Mouse (Mus musculus): ENCODE data around the gene Lrrc49. TPM values are rescaled to one million over a fixed set of nuclear protein-coding genes. Genes with fewer than 3 reads are reported as not detected.

The Lrrc49 gene
- total RNA-seq, 2 experiments from 2014 or later = 2.1 to 2.6 TPM

DNA sequence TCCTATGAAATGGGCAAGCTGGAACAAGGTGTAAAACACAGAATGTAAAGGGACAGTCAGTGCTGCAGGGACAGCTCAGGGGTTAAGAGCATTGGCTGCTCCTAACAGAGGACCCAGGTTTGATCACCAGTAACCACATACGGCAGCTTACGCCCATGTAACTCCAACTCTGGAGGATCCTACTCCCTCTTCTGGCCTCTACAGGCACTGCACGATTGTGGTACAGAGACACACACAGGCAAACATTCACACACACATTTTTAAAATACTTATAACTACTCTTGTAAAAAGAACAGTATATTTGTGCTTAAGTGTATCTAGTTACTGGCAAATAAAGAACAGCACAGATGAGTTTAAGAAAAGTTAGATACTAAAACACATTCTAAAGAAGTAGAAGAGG is 7.0 kb downstream of the Lrrc49 start:
- intact Hi-C loops (cut with DNase I) = loop anchor here (10.0 kb wide), 1 partner anchor 436 kb away; no protein-coding TSS in a partner anchor

DNA sequence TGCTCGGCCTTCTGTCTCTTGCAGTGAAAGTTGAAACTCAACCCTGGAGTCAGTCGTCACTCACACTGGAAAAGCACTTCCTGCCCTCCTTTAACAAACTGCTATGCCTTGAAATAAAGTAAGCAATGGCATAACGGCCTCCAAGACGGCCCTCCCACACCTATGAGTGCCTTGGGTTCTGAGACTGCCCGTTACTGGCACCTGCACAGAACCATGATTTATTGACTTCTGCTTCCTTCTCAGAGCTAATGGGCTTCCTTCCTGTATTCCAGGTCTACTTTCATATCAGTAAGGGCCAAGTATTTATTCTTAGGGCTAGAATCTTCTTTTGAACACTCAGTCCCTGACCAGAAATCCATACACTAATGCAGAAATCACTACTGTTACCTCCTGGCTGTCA is 9.0 kb downstream of the Lrrc49 start:
- DNase-seq = no peak
- intact Hi-C loops (cut with DNase I) = no loop called here

More for the DNA sequence above, 7.0 kb downstream of the Lrrc49 start:
- no peak for DNase-seq

DNA sequence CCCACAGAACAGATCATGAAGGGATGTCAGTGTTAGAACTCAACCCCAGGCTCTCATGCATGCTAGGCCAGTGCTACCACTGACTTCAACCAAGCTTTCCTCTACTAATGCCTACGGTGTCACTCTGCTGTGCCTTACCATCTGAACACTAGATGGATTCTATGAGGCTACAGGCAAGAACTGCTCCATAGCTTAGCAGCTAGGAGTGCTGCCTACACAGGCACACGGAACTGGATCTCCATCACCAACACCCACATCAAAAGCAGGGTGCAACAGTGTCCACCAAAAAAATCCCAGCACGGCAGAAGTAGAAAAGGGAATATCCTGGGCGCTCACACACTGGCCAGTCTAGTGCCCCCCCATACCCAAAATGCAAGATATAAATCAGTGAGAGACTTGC is 11.5 kb downstream of the Lrrc49 start:
- DNase-seq = no peak
- intact Hi-C loops (cut with DNase I) = no loop called here

GRCm38 (mm10) chr9:60674780-60675179 is 13.2 kb downstream of the Lrrc49 start:
- DNase-seq = no peak
- intact Hi-C loops (cut with DNase I) = no loop called here

DNA sequence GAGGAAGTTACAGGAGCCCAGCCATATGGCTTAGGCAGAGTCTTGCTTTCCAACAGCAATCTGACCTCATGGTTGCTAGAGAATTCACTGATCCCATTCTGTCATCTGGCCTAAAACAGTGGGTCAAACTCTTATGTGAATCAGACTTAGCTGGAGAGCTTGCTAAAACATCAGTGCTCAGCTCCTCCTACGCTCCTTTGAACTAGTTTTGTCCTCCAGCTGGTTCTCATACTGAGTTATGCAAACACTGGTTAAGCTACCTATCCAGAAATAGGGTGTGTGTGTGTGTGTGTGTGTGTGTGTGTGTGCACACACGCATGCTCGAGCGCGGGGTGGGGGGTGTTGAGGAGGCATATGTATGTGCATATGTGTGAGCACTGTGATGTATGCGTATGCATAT is 15.4 kb downstream of the Lrrc49 start:
- no peak for DNase-seq
- intact Hi-C loops (cut with DNase I) = no loop called here

DNA sequence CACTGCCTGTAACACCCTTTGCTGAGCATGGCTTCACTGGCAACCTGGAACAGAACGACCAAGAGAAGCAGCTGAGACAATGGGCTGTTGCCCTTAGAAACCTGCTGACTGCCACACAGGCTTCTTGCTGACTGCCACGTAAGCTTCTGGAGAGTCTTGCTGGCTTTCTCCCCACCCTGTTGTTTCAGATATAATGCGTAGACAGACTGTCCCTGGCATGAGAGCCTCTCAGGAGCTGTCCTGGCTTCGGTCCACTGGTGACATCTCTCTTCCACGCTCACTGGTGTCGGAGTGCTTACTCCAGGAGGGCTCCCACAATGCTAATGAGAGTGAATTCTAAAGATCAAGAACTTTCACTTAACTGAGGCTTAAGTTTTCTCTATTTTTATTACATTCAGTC is 19.1 kb downstream of the Lrrc49 start:
- DNase-seq = no peak
- intact Hi-C loops (cut with DNase I) = no loop called here

DNA sequence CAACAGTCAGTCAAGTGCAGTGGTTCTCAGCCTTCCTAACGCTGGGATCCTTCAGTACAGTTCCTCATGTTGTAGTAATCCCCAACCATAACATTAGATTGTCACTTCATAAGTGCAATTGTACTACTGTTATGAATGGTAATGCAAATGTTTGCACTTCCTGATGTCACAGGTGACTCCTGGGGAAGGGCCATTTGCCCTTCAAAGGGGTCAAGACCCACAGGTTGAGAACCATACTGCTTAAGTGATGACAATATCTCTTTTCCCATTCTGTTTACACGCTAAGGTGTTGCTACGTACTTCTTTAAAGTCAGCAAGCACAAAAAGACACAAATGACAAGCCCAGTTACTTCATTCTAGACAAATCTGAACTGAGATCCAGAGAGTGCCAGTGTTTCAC is 22.4 kb downstream of the Lrrc49 start:
- intact Hi-C loops (cut with DNase I) = no loop called here

DNA sequence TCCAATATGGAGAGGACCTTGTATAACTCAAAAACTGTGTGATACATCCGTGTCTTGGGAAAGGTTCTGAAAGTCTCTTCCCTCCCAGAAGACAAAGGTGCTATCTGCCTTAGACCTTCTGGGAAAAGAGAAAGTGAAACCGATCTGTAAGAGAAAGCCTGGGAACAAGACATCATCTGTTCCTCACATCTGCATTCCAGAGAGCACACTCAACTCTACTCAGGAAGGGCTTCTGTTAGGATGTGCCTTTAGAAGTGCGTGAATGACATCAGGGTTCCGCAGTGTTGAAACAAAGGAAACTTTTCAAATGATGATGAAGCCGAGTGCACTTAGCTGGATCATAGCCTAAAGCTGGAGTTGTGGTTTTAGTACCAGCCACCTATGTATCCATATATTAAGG is 23.1 kb downstream of the Lrrc49 start:
- no peak for DNase-seq
- intact Hi-C loops (cut with DNase I) = no loop called here

More for the DNA sequence above, 22.4 kb downstream of the Lrrc49 start:
- no peak for DNase-seq

DNA sequence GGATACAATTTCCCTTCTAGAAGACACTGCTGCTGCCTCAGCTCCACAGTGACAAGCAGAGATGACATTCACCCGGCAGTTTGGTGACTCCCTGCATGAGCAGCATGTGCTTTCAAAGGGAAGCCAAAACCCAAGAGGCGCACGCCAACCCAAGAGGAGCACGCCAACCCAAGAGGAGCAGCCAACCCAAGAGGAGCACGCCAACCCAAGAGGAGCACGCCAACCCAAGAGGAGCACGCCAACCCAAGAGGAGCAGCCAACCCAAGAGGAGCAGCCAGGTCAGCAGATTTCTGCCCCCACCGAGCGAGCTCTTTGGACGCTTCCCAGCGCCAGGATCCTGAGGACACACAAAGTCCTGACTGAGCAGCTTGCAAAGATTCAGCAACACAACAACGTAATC is 23.6 kb downstream of the Lrrc49 start:
- DNase-seq = peak; percentile 53 to 70
- intact Hi-C loops (cut with DNase I) = no loop called here

- intact Hi-C loops (cut with DNase I) = no loop called here
- DNase-seq = no peak
Measured at GRCm38 (mm10) chr9:60662936-60663335, 25.0 kb downstream of the Lrrc49 start.

DNA sequence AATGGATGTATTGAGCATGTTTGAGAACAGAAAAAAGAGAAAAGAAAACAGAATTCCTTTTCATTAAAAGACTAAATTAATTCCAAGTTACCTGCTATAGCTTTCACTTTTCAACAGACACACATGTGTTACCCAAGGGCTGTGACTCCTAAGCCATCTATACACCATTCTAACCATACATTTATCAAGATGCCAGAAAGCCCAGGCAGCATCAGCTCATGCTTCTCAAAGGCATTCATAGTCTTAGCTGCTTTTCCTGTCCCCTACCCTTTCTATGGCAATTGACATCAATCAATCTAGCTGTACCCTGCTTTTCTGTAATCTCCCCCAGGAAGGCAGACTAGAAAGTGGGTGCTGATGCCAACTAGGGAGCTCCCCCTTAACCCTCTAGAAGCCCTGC is 34.4 kb downstream of the Lrrc49 start:
- no peak for DNase-seq
- intact Hi-C loops (cut with DNase I) = no loop called here

- intact Hi-C loops (cut with DNase I) = no loop called here
- no peak for DNase-seq
Measured at GRCm38 (mm10) chr9:60653137-60653536, 34.8 kb downstream of the Lrrc49 start.

DNA sequence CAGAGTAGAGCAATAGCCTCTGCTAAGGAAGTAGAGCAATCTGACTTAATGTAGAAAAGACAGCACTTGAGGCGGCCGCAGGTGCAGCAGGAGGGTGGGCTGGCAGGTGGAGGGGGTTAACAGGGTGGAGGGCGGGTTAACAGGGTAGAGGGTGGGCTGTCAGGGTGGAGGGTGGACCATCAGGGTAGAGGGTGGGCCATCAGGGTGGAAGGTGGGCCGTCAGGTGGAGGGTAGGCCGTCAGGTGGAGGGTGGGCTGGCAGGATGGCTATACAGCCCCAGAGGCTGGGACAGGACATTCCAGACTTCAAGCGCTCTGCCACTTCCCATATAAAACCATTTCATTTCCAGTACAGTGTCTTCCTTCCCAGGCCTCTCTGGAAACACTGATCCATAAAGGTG is 37.7 kb downstream of the Lrrc49 start:
- intact Hi-C loops (cut with DNase I) = no loop called here

GRCm38 (mm10) chr9:60648981-60649975 is 38.7 kb downstream of the Lrrc49 start:
- peak in 1 of 2 experiments; percentile 21 for DNase-seq
- intact Hi-C loops (cut with DNase I) = no loop called here

More for the DNA sequence above, 37.7 kb downstream of the Lrrc49 start:
- DNase-seq = no peak

GRCm38 (mm10) chr9:60633601-60634000 is 54.4 kb downstream of the Lrrc49 start:
- intact Hi-C loops (cut with DNase I) = no loop called here
- no peak for DNase-seq

- DNase-seq = no peak
Measured at GRCm38 (mm10) chr9:60626311-60626791, 61.6 kb downstream of the Lrrc49 start.

DNA sequence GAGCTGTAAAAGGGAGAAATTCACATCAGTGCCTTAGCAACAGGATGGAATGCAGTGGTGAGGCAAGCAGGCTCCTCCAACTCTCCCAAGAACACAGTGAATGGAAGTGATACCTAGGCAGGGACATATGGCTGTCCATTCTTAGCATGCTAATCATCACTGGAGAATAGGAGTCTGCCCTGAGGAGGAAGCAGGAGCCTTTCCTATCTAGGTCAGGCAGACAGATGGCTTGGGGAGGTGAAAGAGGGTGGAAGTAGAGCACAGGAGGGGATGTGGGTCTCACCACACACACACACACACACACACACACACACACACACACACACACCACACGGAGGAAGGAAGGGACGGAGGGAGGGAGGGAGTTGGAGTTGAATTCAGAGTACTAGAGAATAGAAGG is 62.1 kb downstream of the Lrrc49 start:
- intact Hi-C loops (cut with DNase I) = no loop called here
- no peak for DNase-seq

More at GRCm38 (mm10) chr9:60626311-60626791, 61.6 kb downstream of the Lrrc49 start:
- intact Hi-C loops (cut with DNase I) = no loop called here

DNA sequence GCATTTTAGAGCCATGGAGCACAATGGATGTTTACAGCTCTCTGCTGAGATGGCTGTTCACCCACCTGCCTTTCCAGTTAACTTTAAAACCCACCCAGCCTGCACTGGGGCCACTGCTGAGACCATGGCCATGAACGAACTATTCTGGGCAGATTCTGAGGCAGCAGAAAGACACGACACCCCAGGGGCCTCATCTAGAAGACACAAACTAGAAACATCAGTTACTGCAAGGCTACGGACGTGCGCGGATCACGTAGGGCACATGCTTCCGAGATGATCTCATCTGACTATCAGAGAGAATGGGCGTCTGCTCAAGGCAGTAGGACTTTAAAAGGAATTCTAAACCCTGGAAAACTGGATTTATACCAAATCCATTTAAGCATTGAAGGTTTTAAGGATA is 71.0 kb downstream of the Lrrc49 start:
- peak; percentile 23 for DNase-seq
- intact Hi-C loops (cut with DNase I) = no loop called here

DNA sequence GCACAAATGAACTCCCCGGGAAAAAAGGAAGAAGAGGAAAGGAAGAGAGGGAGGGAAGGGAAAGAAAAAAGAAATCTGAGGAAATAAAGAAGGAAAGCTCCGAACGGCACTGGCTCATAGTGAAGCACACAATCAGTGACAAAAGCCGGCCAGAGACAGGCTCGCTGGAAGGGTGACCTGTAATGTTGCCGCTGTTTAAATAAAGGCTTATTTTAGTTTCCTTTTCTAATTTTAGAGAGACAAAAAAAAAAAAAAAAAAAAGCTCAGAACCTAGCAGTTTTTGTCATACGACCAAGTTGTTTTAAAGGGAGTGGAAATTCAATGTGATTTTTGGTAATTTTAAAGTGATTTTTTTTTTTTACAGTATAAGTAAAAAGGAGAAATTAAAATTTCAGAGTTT is 71.6 kb downstream of the Lrrc49 start:
- no peak for DNase-seq
- intact Hi-C loops (cut with DNase I) = no loop called here

DNA sequence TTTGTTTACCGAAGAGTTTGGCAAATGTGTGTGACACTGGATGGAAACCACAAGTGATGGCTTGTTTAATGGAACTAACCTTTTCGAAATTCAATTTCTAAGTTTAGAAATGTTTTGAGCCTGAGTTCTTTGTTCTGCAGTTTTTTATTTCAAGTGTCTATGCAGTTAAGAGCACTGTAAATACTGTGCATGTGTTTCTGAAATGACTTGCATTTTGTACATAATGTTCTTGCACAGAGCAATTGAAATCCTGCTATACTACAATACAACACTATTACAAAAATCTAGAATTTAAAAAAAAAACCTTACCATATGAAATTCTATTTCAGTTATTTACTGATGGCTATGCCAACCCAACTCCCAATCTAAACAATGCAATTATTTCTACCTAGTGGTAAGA is 75.7 kb downstream of the Lrrc49 start:
- no peak for DNase-seq
- intact Hi-C loops (cut with DNase I) = no loop called here

DNA sequence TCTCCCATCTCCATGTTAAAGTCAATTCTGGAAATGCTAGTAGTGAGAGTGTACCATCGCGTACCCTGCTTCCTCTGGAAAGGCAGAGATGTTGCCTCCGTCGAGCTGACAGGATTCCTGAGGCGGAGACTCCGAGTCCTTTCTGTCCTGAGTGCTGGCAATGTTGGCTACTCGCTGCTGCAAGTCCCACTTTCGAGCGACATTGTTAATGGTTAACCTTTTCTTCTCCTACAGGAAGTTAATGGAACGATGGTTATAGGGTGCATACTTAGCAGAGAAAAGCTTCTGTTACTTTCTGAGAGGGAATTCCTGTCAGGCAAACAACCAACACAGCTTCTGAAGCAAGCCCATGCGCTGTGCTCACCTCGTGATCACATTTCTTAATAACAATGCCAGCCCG is 77.8 kb downstream of the Lrrc49 start:
- intact Hi-C loops (cut with DNase I) = no loop called here

GRCm38 (mm10) chr9:60608857-60609256 is 79.1 kb downstream of the Lrrc49 start:
- DNase-seq = no peak
- intact Hi-C loops (cut with DNase I) = no loop called here

More for the DNA sequence above, 77.8 kb downstream of the Lrrc49 start:
- DNase-seq = no peak

All from gastrocnemius, postnatal 36 days (tissue).